Mouse (Mus musculus) intestine, postnatal 0 days (tissue): ENCODE data around the gene Naa35. TPM values are rescaled to one million over a fixed set of nuclear protein-coding genes. Genes with fewer than 3 reads are reported as not detected.
"Not testable (repeated sequence)": the region's sequence is repeated elsewhere in the genome, so short reads cannot be mapped to it uniquely, and the experiment has no call there.

Source experiments
- ATAC-seq: fragments of 200-750 bp; cut with Nextera tagmentation; 2 replicates; pipeline ENCODE4 v1.8.0; 2017; ENCODE audit warnings: mild to moderate bottlenecking, moderate TSS enrichment, moderate library complexity
- H3K27ac ChIP-seq: fragments of 300-500 bp; sonication (generic); 2 replicates; pipeline ENCODE4 v1.5.1; 2014; ENCODE audit warnings: mild to moderate bottlenecking, low read depth, low read length, moderate library complexity
- H3K27me3 ChIP-seq: fragments of 300-500 bp; sonication (generic); replicated peaks from 2 replicates; pipeline ENCODE4 v1.6.1; 2014; ENCODE audit warnings: low read length, mixed read lengths; ENCODE audit not compliant: control insufficient read depth, insufficient read depth
- H3K36me3 ChIP-seq: fragments of 300-500 bp; sonication (generic); 2 replicates; pipeline ENCODE4 v1.6.1; 2014; ENCODE audit warnings: mild to moderate bottlenecking, moderate library complexity; ENCODE audit not compliant: control insufficient read depth, insufficient read depth
- H3K4me1 ChIP-seq: fragments of 300-500 bp; sonication (generic); replicated peaks from 2 replicates; pipeline ENCODE4 v1.6.1; 2014; ENCODE audit warnings: antibody characterized with exemption, low read length, mixed read lengths; ENCODE audit not compliant: control insufficient read depth, insufficient read depth
- H3K4me2 ChIP-seq: fragments of 300-500 bp; sonication (generic); replicated peaks from 2 replicates; pipeline ENCODE4 v1.6.1; 2014; ENCODE audit warnings: low read depth, mild to moderate bottlenecking, moderate library complexity
- H3K4me3 ChIP-seq: fragments of 300-500 bp; sonication (generic); 2 replicates; pipeline ENCODE4 v1.5.1; 2014; ENCODE audit warnings: low read depth, low read length
- H3K9ac ChIP-seq: fragments of 300-500 bp; sonication (generic); 2 replicates; pipeline ENCODE4 v1.6.1; 2014; ENCODE audit warnings: mild to moderate bottlenecking, low read depth, low read length
- H3K9me3 ChIP-seq: fragments of 300-500 bp; sonication (generic); 2 replicates; pipeline ENCODE4 v1.6.1; 2016; ENCODE audit warnings: mixed run types; ENCODE audit not compliant: control insufficient read depth
- CTCF ChIP-seq: sonication (generic); IDR thresholded peaks from 2 replicates; pipeline ENCODE4 v1.5.1; 2016; ENCODE audit warnings: low read depth, mild to moderate bottlenecking, control low read depth, antibody characterized with exemption, moderate library complexity
- WGBS: fragments of 180-500 bp; shearing (Covaris S2); extraction: QIAGEN DNeasy Blood & Tissue Kit; methylation state at CpG from one replicate; pipeline ENCODE4 v1.1.7; 2014; 5-methylcytosine and 5-hydroxymethylcytosine counted together
- polyA plus RNA-seq: library from polyadenylated mRNA; unstranded; fragments of >200 nt; fragmentation: Nextera tagmentation; extraction: Ambion mirVana; gene quantifications from 2 replicates; pipeline ENCODE4 v1.2.1, GENCODE M21; 2015

Gene Naa35
- polyA plus RNA-seq, 1 experiment from 2014 or later, result 39.8 TPM

DNA sequence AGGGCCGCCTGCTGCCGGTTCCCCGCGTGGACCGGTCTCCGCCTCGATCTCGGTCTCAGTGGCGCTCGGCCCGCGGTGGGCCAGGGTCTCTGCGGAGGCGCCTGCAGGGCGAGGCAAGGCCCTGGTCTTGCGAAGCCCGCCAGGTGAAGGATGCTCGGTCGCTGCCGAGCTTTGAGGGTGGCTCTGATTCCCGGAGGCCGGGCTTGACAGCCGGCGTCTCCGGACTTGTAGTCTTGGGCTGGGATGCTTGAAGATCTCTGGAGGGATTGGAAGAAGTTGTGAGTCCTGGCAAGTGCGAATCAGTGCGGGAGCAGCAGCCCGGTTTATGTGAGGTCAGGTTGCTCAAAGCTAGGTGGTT, 568 bp downstream of the Naa35 start:
- Histone ChIP-seq H3K36me3 (peaks cover under 1% of the 10 kb centered on the region), H3K27me3 (no peaks in the 10 kb centered on the region), H3K9ac (peak overlapping the region; percentile 81), H3K4me2 (peak overlapping the region; percentile 85), H3K4me1 (0 out of 2 replicates have a peak, but pooled peaks cover 3% of the 10 kb centered on the region), H3K27ac (peak overlapping the region; percentile 84), H3K9me3 (no peaks in the 10 kb centered on the region), H3K4me3 (peak overlapping the region; percentile 87)
- TF ChIP-seq CTCF, result no peak
- no peak for ATAC-seq
- WGBS, result under 1% methylated on average over 28 of the region's 28 CpGs

DNA sequence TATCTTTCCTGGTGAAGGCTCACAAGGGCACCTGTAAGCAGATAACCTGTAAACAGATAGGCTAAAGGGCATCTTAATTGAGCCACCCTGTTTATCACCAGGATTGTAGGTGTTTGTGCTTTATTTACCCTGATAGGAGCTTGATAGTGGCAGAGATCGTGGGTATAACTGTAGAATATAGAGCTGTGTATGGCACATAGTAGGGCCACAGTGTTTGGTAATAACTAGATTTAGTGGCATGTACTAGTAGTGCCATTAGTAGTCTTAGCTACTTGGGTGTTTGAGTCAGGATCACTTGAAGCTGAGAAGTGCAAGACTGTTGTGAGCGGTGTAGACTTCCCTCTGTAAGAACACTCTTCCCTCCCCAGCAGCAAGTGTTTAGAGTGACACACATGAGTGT, 2.1 kb downstream of the Naa35 start:
- no peak overlapping the region for H3K27ac ChIP-seq
- H3K9ac ChIP-seq, result no peak overlapping the region
- WGBS, result 89% methylated on average over 2 of the region's 2 CpGs
- H3K27me3 ChIP-seq, result no peaks in the 10 kb centered on the region
- peaks cover 7% of the 10 kb centered on the region for H3K36me3 ChIP-seq
- H3K4me1 ChIP-seq, result 0 out of 2 replicates have a peak, but pooled peaks cover 3% of the 10 kb centered on the region
- TF ChIP-seq CTCF, result no peak
- no peak overlapping the region for H3K4me3 ChIP-seq
- H3K9me3 ChIP-seq, result no peaks in the 10 kb centered on the region
- no peak overlapping the region for H3K4me2 ChIP-seq
- no peak for ATAC-seq

DNA sequence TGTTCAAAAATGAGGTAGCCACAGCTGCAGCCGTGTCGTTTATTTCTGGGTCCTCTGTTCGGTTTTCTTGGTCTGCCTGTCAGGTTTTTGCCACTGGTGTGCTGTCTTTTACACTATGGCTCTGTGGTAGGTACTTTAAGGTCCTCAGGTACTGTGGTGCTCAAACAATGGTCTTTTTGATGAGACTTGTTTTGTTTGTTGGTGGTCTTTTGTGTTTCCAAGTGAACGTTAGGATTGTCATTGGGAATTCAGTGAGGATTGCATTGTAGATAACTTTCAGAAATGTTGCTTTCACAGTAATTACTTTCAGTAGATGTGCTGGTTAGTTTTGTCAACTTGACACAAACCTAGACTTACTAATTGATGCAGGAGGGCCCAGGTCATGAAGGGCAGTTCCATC, 4.6 kb downstream of the Naa35 start:
- Histone ChIP-seq H3K4me2 (no peak overlapping the region), H3K27me3 (no peaks in the 10 kb centered on the region), H3K9ac (no peak overlapping the region), H3K27ac (no peak overlapping the region), H3K4me3 (no peak overlapping the region), H3K36me3 (peaks cover 20% of the 10 kb centered on the region), H3K9me3 (no peaks in the 10 kb centered on the region), H3K4me1 (0 out of 2 replicates have a peak, but pooled peaks cover 3% of the 10 kb centered on the region)
- 83% methylated on average over 4 of the region's 4 CpGs for WGBS
- no peak for TF ChIP-seq CTCF
- ATAC-seq, result no peak

DNA sequence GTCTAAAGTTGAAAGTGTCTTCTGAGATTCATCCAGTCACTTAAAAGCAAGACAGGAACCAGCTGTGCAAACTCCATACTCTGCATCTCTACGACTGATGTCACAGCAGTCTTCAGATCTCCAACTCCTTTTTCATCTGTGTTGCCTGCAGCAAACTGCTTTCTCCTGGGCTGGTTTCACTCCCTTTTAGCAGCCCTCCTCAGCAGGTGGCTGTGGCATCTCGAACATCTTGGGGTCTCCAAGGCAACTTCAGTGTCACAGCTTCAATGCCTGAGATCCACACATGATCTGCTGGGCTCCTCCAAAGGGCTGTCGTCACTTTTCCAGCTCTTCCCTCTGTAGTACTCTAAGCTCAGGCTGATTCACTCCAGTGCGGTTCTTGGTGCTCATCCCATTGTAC, 5.6 kb downstream of the Naa35 start:
- Histone ChIP-seq H3K9ac (no peak overlapping the region), H3K27ac (no peak overlapping the region), H3K4me1 (0 out of 2 replicates have a peak, but pooled peaks cover 3% of the 10 kb centered on the region), H3K4me3 (no peak overlapping the region), H3K9me3 (no peaks in the 10 kb centered on the region), H3K4me2 (no peak overlapping the region), H3K36me3 (peaks cover 20% of the 10 kb centered on the region), H3K27me3 (no peaks in the 10 kb centered on the region)
- no peak for TF ChIP-seq CTCF
- WGBS, result 90% methylated on average over 4 of the region's 4 CpGs
- no peak for ATAC-seq

- H3K27me3 ChIP-seq, H3K9ac ChIP-seq, H3K4me3 ChIP-seq, H3K27ac ChIP-seq, H3K4me2 ChIP-seq, H3K9me3 ChIP-seq, ATAC-seq, H3K4me1 ChIP-seq: not testable (repeated sequence)
- peaks cover 24% of the 10 kb centered on the region for H3K36me3 ChIP-seq
- WGBS, result 93% methylated on average over 3 of the region's 3 CpGs
These were observed 7.0 kb downstream of the Naa35 start for GRCm38 (mm10) chr13:59592058-59592457.

DNA sequence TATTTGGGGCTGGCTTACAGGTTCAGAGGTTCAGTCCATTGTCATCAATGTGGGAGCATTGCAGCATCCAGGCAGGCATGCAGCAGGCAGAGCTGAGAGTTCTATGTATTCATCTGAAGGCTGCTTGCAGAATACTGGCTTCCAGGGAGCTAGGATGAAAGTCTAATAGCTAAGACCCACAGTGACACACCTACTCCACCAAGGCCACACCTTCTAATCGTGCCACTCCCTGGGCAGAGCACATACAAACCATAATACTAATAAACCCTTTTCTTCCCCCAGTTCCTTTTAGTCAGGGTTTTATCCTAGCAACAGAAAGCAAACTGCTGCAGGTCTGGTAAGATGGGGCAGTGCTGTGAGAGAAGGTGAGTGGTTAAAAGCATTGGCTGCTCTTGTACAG, 7.6 kb downstream of the Naa35 start:
- ATAC-seq, result peak; percentile 86
- 26% methylated on average over 1 of the region's 1 CpGs for WGBS
- Histone ChIP-seq H3K4me1 (0 out of 2 replicates have a peak, but pooled peaks cover 3% of the 10 kb centered on the region), H3K4me3 (no peak overlapping the region), H3K27ac (no peak overlapping the region), H3K9ac (no peak overlapping the region), H3K9me3 (no peaks in the 10 kb centered on the region), H3K27me3 (no peaks in the 10 kb centered on the region), H3K36me3 (peaks cover 24% of the 10 kb centered on the region), H3K4me2 (no peak overlapping the region)
- no peak for TF ChIP-seq CTCF

- Histone ChIP-seq H3K36me3 (peaks cover 61% of the 10 kb centered on the region), H3K4me1 (no peaks in the 10 kb centered on the region), H3K4me3 (no peak overlapping the region), H3K4me2 (no peak overlapping the region), H3K27me3 (no peaks in the 10 kb centered on the region), H3K9ac (no peak overlapping the region), H3K27ac (no peak overlapping the region), H3K9me3 (no peaks in the 10 kb centered on the region)
- ATAC-seq, result no peak
- no peak for TF ChIP-seq CTCF
- WGBS, result 91% methylated on average over 5 of the region's 5 CpGs
These were observed 18.0 kb downstream of the Naa35 start for GRCm38 (mm10) chr13:59603096-59603495.
